Mouse (Mus musculus): ENCODE measurements around the gene Chl1.

The Chl1 gene

DNA sequence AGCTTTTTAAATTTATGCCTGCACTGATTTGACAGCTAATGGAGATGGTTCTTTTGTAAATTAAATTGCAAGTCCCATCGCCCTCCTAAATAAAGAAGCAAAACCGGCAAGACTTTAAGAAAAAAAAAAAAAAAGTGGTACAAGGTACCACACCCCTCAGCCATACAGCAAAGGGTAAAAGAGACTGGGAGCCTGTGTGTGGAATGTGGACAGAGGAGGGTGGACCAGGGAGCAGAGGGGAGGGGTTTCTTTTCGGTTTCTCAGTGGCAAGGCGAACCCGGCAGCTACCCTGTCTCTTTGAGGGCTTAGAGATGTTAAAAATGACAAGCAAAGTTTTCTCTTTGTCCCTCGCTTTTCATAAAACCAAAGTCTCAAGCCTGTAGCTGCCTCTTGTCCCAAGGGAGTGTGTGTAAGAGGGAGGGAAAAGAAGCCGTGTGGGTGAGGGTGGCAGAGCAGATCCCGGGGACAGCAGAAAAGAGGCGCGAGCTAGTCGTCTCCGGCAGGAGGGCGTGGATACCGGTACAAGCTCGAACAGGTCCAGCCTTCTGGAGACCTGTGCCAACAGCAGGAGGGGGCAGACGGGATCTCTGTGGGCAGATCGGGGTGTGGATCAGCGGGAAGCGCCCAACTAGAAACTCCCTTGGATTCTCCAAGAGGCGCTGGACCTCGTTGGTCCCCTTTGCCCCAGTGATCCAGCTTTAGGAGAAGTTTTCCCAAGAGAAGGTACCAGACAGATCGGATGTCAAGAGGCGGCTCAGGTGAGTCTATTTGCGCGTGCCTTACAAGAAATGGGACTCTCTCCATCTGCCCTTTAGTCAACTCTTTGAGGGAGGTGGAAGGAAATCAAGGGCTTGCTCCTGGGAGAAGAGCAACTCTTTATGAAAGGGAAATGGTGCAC is at the start of gene Chl1:
Chl1 (plus strand) TSS at position 195 of the 898 bp plus-strand sequence.
- no peak for DNase-seq (ENCODE audit: low spot score in 2 of 2)

GRCm38 (mm10) chr6:103465479-103466080 is 44.8 kb upstream of the Chl1 start:
- no peak for DNase-seq (ENCODE audit: low spot score in 2 of 2)

- DNase-seq (ENCODE audit: low spot score in 2 of 2) = no peak
Measured at GRCm38 (mm10) chr6:103473316-103473715, 37.1 kb upstream of the Chl1 start.

GRCm38 (mm10) chr6:103487199-103487598 is 23.2 kb upstream of the Chl1 start:
- no peak for DNase-seq (ENCODE audit: low spot score in 2 of 2)

GRCm38 (mm10) chr6:103498404-103498803 is 12.0 kb upstream of the Chl1 start:
- DNase-seq (ENCODE audit: low spot score in 2 of 2) = no peak

GRCm38 (mm10) chr6:103504065-103504464 is 6.3 kb upstream of the Chl1 start:
- DNase-seq (ENCODE audit: low spot score in 2 of 2) = no peak

DNA sequence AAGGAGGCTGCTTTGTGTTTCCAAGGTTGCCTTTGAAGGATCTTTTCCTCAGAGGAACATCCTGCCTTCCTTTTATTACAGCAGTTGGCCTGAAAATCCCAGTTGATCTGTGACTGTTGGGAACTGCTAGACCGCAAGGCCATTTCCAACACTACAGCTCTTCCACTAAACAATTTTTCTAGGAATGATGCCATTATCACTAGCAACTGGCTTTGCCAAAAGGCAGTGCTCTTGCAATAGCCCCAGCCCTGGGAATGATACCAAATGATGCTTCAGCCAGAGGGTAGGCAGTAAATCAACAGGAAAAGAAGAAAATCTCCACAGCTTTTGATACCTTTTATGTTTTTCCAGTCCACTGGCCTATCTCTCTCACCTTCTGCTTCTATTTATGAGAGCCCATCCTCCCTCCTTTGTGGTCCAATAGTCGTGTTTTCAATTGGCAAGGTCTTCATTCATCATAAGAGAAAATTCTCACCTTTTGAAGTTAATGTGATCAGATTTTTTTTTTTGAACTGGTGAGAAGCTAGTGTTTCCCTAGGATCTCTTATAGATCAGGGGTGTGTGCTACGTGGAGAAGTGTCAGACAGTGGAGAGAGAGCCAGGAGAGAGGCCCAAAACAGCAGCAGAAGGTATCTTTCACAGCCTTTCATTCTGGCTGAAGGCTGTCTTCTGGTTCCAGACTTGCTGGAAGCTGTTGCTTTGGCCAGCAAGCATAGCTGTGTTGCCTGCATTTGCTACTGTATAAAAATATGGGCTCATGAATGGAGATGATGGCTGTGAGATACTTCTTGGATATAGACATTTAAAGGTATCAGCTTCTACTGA is 2.4 kb upstream of the Chl1 start:
- no peak for DNase-seq (ENCODE audit: low spot score in 2 of 2)

DNA sequence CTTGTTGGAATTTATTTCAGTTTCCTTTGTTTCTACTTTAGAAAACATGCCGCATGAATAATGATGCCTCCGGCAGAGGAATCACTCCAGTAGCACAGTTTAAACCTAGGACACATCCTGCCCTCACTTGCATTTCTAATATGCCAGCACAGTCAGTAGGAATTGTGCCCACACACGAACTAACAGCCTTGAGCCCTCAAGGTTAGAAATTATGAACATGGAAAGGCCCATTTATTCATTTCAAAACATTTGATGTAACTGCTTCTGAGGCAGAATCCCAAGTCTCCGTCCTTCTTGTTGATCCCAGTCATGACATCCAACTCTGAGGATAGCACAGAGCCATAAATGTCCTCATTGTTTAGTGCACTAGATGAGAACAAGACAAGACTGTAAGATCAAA is 790 bp upstream of the Chl1 start:
- DNase-seq (ENCODE audit: low spot score in 2 of 2) = no peak

- no peak for DNase-seq (ENCODE audit: low spot score in 2 of 2)
Measured at GRCm38 (mm10) chr6:103511290-103511971, 1.0 kb downstream of the Chl1 start.

GRCm38 (mm10) chr6:103511972-103512565 is 1.7 kb downstream of the Chl1 start:
- DNase-seq (ENCODE audit: low spot score in 2 of 2) = no peak

- no peak for DNase-seq (ENCODE audit: low spot score in 2 of 2)
Measured at GRCm38 (mm10) chr6:103512911-103513321, 2.5 kb downstream of the Chl1 start.

GRCm38 (mm10) chr6:103513621-103514241 is 3.3 kb downstream of the Chl1 start:
- DNase-seq (ENCODE audit: low spot score in 2 of 2) = no peak

DNA sequence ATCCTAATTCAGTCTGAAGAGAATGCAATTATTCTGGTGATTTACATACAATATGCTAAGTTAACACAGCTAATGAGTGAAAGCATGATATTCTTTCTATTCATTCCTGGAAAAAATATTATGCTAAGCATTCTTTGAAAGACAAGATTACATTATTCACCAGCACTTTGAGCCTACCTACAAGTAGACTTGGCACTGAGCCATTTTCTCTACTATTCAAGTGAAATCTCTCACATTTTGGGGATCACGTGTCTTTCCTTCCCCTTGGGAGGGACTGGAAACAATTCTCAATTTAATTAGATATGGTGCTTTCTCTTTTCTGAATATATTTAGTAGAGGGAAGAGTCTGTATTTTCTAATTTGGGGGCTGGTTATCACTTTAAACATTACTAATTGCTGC is 4.0 kb downstream of the Chl1 start:
- no peak for DNase-seq (ENCODE audit: low spot score in 2 of 2)

- no peak for DNase-seq (ENCODE audit: low spot score in 2 of 2)
Measured at GRCm38 (mm10) chr6:103514756-103515155, 4.4 kb downstream of the Chl1 start.

GRCm38 (mm10) chr6:103519596-103519995 is 9.2 kb downstream of the Chl1 start:
- no peak for DNase-seq (ENCODE audit: low spot score in 2 of 2)

DNA sequence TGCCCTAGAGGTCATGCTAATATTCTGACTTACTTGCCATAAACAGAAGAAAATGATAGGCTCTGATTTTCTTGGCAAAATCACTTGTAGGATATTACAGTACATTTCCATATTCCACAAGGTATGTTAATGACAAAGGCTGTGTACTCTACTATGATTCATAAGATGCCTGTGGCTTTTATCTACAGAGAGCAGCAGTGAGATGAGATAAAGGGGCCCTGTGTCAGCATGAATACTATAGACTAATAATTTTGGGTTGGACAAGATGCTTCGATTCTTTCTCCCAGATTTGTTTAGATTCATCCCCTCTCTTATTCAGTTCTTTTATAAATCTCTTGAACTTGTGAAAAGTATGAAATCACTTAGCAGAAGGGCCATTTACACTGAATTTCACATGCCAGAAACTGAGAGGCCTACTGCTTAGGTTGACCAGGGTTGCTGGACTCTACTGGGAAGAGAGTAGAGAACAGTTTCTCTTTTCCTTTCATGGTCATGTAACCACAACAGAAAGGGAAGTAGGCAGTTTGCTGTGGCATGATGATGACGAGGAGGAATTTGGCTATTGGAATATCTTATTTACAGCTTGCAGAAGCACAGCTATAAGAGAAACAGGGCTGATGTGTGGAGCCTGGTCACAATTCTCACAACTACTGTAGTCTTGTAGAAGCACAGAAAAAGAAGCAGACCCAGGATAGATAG is 15.1 kb downstream of the Chl1 start:
- DNase-seq (ENCODE audit: low spot score in 2 of 2) = no peak

DNA sequence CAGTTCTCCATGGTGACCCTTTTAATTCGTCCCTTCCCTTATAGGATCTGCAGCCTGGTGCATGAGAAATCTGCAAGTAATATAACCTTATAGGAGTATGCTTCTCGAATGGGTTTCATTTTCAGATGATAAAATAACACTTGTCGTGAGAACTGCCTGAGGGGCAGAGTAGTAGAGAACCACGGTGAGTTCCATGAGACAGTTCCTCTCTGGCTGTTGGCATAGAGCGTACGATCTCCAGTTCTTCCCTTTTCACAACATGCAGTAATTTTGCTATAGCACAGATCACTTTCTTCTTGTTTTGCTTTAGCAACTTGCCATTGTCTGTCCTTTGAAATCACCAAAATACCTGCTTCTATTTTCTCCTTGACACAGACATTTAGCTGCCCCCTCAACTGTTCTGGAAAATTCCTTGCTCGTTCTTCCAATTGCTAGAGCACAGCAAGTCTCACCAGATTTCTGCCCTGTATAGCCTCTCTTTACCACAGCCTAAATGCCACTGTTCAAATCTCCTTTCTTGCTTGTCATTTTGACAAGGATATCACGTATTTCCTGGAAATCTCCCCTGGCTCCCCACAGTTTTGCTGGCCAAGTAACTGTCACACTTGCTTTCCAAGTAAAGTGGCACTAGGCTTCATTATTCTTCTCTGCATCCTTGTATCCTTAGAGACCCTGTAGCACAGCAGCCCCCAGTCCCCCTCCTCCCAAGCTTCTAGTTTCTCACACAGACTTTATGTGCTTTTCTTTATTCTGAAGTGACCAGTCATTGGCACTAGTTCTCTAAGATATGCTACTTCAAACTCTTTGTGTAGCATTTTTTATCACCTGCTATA is 16.8 kb downstream of the Chl1 start:
- no peak for DNase-seq (ENCODE audit: low spot score in 2 of 2)

DNA sequence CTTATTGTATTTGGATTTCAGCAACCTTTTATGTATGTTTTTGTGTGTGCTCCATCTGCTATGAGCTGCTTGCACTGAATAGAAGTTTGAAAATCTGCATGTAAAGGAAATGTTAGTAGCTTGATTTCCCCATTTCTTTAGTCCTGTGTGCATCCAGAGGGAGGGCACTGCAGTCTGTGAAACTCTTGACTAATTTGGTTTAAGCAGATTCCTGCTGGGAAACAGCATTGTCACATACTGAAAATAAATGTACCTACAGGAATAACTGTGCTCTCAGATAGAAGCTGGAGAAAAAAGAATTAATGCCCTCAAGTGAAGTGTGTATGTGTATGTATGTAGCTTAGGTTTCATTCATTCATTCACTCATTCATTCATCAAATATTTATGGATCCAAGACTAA is 22.7 kb downstream of the Chl1 start:
- DNase-seq (ENCODE audit: low spot score in 2 of 2) = no peak

DNA sequence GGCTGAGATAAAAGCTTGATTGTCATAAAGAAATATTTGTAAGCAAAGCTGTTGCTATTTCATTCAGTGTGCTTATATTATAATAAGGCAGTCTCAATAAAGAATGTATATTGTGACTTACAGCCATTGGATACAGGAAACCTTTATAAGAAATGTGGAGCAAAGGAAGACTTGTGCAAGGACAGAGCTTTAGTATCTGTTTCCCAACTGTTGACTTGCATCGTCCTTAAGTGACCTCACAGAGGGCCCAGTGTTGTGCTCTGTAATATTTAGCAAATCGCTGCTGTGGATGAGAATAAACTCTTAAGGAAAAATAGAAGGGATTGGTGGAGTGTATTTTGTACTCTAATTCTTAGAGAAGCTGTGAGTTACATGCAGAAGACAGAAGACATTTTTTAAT is 23.6 kb downstream of the Chl1 start:
- DNase-seq (ENCODE audit: low spot score in 2 of 2) = no peak

All from spleen, postnatal 36 days (tissue).